Mouse (Mus musculus) right cerebral cortex, postnatal 25 days (tissue): ENCODE results near the gene Trpt1.
"Not testable (repeated sequence)": the region's sequence is repeated elsewhere in the genome, so short reads cannot be mapped to it uniquely, and the experiment has no call there.

Source experiments
- DNase-seq: peaks from one replicate; pipeline ENCODE4 v3.0.0; 2022

The Trpt1 gene

DNA sequence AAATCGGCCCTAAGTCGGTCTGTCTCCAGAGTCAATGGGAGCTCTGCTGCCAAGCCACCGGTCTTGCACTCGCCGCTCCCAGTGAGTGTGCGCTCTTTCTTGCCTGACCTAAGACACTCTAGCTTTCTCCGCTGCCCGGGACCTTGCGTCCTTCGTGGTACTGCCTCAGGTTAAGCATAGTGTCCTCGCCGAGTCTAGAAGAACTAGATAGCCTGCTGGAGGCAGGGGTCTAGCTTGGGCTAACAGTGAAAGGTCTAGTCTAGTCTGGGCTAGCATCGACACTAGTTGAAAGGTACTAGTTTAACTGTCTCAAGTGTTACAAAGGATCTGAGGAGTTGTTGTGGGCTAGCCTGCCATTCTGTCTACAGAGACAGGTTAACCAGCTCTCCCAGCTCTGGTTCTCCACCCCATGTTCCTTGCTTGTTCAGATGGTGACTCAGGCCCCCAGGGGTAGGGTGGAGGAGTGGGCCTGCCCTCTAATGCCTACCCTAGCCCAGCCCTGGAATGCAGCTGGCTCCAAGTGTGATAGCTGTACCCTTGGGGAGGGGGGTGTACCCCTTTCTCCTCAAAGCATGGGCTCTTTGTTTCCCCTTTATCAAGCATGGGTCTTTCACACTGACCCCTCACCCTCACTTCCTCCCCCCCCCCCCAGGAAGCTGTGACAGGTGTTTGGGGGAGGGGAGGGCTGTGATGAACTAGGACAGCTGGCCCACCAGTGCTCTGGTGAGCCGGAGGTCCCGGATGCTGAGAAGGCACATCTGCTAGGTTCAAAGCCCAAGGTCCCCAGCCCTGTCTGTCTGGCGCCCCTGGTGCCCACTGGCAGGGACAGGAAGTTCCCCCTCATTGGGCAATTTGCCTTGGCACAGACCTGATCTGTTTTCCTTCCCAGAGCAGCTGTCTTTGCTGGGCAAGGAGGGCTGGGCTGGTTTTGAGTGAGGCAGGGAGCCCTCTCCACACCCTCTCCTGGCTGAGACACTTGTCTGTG lies 20.1 kb upstream of the Trpt1 start, which contains the start of gene Plcb3:
TSS of gene Plcb3 (minus strand) at position 934 of the 985 bp plus-strand sequence.
- peak; percentile 52 for DNase-seq

DNA sequence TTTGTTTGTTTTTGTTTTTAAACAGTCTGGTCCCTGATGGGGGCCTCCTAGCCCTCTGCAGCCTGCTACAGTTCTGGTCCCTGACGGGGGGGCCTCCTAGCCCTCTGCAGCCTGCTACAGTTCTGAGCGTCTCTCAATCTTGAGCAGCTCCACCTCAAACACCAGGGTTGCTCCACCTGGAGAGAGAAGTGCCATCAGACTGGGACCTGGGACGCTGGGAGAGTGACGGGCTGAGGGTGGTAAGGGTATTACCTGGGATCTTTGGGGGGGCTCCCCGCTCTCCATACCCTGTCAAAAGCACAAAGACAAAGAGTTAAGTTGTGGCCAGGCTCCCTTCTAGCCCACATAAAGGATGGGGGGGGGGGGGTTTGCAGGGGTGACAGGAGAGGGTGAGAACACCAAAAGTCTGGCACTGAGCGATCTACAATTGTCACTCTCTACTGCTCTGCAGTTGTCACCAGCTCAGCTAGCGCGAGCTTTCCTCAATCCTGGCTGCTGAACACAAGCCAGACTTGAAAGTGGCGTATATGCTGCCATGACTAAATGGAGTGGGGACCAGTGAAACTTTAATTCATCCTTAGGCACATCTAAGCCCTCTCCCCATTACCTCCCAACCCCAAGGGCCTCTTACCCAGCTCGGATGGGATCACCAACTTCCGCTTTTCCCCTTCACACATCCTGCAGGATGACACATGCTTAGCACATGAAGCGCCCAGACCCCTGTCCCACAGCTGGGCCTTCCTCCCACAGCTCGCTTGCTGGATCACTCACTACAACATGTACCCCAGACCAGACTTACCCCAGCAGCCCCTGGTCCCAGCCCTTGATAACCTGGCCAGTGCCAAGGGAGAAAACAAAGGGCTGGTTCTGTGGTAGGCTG lies 17.9 kb upstream of the Trpt1 start:
- DNase-seq: no peak

DNA sequence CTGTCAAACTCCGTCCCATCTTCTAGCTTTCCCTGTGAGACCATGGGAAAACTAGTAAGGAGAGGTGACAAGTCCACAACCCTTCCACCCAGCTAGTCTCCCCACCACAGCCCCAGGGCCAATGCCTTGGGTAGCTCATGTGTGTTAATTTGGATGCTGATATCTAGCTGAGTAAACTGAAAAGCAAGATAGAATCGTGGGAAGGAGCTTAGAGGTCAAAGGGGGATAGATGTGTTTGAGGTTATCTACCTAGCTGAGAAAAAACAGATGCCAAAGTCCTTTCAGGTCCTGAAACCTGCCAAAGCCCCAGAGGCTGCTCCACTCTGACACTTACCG lies 17.3 kb upstream of the Trpt1 start:
- DNase-seq: no peak

DNA sequence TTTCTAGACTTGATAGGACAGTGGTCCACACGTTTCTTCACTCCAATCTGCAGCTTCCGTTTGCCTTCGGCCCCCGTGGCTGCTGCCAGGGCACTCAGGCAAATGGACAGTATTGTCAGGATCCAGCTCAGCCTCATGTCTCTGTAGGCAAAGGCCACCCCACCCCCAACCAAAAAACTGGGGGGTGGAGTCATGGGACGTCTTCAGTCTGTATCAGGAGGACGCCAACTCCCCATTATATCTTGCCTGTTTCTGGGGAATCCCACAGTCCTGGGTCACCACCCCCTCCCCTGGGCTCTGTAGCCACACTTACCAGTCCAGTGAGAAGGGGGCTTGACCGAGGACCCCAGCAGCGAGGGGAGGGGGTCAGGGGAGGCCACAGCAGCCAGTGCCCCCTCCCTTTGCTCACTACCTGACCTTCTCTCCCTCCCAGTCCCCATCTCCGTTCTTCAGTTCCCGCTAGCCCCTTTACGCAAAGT lies 16.9 kb upstream of the Trpt1 start:
- no peak for DNase-seq

DNA sequence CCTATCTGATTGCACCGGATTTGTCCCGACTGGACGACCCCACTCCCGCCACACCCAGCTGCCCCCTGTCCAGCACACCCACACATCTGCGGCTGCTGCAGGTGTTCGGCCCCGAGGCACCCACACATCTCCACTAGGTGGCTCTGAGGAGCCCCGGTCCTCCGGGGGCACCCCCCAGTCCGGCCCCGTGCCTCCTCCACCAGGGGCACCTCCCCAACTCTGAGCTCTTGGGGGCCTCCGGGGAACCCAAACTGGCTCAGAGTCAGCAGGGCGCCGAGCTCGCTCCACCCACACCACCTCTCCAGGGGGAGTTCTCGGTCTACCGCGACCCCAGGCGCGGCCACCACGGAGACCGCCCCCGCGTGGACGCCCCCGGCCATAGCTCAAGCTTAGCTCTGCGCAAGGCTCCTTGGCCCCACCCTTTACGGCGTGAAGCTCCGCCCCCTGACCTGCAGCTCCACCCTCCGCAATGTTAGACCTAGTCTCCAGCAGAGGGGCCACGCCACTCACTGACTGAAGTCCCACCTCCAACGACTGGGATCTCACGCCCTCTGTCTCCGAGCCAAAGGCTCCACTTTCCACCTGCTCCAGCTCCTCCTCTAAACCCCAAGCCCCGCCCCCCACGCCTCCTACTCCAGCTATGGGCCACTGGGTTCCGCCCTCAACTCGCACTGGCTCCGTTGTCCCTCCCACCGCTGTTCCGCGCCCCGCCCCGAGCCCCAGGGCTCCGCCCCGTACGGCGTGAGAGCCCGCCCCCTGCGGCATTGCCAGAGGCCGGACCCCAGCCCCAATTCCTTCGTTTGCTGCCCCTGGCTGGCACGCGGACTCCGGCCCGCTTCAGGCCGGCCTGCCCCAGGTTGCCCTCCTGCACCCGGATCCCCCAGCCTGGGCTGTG lies 16.2 kb upstream of the Trpt1 start:
- peak; percentile 99 for DNase-seq

DNA sequence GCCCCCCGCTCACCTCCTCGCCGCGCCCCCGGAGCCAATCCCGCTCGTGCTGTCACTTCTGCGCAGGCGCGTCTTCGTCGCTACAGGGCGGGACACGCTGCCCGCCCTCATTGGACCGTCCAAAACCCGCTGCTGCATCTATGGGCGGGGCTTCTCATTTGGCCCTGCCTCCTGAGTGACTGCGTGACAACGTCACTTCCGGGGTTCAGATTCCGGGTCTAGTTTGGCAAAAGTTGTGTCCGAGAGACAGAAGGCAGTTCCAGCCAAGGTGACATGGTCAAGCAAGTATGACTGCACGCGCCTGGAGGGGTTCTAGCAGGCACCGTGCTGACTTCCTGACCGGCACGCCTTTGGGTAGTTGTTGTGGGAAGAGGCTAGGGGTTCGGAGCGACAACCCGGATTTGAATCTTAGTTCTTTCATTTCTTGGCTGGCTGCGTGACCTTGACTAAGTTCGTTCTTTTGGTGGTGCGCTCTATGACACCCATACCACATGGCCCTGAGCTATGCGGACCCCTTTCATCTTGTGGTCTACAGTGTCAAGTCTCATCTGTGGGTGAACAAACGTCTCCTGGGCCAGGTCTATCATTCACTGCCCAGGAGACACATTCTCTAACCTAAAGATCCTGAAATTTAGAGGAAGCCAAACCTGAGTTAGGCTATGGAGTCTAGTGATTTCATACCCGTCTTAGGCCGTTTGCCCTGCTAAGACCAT lies 15.4 kb upstream of the Trpt1 start, which contains the start of gene Fkbp2:
TSS of gene Fkbp2 (minus strand) at position 121 of the 713 bp plus-strand sequence.
- DNase-seq: peak; percentile 99

DNA sequence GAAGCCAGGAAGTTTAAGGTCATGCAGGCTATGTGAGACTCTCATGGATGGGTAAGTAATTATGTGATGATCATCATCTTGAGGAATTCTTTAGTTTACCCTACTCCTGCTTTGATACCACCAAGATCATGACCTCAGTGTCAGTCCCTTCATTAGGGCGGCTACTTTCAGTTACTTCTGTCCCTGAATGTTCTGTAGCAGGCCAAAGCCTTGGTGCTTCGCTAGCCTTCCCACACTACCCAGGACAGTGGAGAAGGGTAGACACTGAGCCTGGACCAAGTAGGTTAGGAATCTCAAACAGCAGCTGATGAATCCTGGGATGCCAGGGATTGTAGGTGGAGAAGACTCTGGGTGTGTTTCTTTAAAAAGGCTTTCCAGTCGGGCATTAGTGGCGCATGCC lies 14.5 kb upstream of the Trpt1 start:
- DNase-seq: no peak

DNA sequence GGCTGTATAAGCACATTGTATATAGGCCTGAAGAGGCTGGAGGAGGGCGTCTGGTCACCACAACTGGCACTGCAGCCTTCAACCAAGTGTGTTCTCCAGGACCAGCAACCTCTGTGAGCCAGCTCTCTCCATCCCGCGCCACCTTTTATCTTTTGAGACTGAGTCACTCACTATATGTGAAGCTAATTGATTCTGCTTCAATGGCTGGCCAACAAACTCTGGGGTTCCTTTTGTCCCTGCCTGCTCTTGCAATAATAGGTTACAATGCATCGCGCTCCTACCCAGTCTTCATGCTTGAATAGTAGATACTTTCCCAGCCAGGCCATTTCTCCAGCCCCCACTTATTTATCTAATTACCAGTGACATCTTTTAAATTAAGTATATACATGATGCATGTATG lies 12.3 kb upstream of the Trpt1 start:
- no peak for DNase-seq

DNA sequence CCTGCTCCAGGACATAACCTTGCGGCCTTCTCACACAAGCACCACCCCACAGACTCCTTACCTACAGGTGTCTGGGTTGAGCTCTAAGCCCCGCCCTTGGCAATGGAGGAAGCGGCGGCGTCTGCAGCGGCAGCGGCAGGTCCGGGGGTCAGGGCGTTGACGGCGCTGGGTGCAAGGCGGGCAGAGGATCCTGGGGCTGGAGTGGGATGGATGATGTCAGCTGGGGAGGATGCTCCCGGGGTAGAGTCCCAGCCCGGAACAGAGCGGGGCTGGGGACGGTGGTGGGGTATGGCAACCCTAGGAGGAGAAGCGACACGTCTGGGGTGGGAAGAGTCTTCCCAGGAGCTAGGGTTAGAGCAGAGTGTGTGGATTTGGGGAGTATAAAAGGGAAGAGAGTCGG lies 10.6 kb upstream of the Trpt1 start:
- no peak for DNase-seq

DNA sequence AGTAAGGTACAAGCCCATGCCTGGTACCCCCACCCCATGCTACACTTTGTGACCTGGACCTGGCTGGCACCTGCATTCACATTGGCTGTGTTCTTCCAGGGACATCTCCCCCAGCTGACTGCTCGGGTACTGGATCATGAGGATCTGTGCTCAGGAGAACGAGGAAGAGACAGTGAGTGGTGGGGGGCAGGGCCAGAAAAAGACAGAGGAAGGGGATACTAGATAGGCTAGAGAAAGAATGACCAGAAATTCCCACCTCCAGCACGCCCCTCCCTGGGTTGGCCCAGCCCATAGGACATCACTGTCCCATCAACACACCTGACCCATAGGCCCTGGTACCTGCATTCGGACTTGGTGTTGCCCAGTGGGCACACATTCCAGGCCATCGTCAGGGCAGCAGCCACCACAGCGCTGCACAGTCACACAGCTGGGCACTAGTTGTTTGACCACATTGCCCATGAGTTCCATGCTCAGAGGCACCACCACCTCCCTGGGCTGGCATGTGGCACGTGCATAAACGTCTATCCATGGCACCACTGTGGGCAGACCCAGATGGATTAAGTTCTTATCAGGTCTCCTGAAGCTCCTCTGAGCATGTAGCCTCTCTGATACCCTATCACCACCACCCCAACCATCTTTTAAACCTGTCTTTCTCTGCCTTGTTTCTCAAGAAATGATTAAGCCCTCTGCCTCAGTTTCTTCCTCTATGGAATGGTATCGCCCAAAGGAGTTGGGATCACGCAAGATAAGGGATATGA lies 9.8 kb upstream of the Trpt1 start:
- DNase-seq: no peak

DNA sequence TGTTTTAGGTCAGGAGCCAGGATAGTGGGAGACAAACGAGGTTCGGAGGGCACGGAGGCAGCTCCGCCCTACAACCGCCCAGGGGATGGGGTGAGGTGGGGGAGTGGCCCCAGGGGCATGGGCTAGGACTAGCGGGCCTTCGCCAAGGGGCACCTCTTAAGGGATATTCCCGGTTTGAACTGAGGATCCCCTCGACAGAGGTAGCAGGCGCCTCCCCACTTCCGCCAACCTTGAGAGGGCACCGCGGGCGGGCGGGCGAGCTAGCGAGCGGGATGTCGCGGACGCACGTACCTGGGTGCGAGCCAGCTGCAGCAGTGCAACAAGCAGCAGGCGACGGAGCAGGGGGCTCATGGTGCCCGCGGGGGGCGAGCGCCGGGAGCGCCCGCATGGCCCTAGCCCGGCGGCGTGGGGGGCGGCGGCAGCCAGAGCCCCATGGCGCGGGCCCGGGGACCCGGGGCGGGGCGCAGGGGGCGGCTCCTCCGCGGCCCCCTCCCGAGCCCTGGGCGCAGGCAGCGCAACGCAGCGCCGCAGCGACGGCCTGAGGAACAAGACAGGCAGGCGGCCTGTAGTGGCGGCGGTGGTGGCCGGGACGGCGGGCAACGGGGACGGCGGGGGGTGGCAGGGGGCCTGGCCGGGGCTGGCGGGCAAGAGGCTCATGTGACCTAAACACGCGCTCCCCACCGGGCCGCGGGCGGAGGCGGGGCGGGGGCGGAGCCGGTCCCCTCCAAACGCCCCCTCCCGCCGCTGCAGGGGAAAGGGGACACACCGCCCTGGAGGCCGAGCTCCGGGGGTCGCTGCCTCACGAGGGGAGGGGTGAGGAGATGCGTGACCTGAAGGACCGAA lies 8.6 kb upstream of the Trpt1 start, which contains the start of gene Vegfb:
TSS of gene Vegfb (minus strand) at position 591 of the 843 bp plus-strand sequence.
- peak; percentile 70 for DNase-seq

DNA sequence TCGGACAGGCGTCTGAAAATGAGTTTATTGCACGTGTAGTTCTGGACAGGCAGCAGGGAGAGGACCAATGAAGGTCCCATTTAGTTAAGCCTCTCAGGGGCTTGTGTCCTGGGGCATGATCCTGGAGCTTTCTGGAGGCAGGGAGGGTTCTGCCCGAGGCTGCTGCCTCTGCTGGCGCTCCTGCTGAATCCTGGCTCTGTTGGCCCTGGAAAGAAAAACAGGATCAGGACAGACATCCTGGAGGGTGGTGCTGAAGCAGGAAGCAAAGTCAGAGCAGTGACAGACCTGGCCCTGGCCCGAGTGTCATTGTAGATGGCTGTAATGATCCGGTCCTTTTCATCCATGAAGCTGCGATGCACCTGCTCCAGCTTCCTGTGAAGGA lies 8.0 kb upstream of the Trpt1 start:
- no peak for DNase-seq

DNA sequence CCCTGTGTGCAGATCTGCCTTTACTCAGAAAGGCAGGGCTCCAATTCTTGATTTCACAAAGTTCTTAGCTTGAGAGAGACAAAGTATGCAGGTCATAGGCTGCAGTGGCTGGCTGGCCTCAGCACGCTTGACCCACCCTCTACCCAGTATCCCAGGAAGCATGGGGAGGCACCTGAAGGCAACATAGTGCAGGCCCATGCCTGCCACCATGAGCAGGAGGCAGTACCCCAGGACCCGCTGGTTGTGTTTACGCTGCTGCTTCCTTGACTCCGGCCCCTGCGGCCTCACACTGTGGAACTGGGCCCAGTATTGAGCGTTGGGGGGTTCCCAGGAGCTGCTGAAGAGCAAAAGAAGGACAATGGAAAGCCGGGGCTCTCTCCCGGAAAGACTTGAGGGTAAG lies 6.7 kb upstream of the Trpt1 start:
- no peak for DNase-seq

DNA sequence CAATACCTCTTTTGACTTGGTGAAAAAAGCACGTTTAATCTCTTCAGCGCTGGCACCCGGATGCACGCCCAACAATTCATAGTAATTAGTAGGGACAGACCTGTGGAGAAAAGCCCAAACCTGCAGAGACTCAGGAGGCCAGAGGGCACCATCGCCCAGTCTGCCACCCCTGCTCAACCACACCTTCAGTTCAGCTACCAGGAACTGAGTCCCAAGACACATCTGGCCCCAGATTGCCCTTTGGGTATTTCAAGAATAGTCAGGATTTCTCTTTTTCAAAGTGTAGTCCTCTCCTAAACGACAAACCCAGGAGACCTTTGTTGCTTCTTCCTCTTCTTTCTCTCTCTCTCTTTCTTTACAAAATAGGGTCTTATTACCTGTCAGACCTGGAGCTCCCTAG lies 5.2 kb upstream of the Trpt1 start:
- DNase-seq: no peak

DNA sequence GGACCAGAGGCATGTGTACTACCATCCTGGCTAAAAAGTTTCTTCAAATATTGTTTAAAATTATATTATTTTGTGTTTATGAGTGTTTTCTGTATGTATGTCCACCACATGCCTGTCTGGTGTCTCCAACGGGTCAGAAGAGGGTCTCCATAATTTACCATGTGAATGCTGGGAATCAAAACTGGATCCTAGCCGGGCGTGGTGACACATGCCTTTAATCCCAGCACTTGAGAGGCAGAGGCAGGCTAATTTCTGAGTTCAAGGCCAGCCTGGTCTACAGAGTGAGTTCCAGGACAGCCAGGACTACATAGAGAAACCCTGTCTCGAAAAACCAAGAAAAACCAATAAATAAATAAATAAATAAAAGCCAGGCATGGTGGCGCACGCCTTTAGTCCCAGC lies 4.8 kb upstream of the Trpt1 start:
- not testable (repeated sequence) for DNase-seq

DNA sequence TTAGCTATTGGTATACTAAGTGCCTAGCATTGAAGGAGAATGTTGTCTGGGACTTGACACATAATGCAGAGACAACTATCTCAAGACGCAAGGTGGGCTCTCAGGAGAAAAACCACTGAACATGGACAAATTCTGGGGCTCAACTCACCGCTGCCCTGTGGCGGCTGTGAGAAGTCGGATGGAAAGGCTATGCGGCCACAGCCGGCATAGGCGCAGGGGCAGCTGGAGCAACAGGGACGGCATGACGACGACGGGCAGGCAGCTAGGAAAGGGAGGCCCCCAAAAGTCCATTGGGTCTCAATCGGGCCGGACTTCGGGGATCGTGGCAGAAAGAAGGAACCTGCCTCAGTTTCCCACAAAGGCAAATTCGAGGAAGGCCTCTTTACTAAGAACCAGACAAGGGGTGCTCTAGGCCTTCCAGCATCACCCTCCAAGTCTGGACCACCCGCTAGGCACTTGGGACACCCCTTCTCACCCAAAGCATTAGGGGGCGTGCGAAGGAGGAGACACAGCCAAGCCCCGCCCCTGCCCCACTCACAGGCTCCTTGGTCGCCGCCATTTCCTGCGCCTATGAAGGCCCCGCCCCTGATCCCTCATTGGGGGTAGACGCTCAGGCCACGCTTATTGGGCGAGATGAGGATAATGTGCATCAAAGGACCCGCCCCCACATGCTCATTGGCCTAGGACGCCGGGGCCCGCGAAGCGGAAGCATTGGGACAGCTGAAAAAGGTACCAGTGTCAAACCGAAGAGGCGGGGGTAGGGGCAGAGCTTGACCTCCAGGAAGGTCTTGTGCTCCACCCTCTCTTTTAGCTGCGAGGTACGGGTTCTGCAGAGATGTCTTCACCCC lies 3.7 kb upstream of the Trpt1 start, which contains the start of gene Dnajc4:
TSS of gene Dnajc4 (minus strand) at position 562 of the 848 bp plus-strand sequence.
- DNase-seq: peak; percentile 93

DNA sequence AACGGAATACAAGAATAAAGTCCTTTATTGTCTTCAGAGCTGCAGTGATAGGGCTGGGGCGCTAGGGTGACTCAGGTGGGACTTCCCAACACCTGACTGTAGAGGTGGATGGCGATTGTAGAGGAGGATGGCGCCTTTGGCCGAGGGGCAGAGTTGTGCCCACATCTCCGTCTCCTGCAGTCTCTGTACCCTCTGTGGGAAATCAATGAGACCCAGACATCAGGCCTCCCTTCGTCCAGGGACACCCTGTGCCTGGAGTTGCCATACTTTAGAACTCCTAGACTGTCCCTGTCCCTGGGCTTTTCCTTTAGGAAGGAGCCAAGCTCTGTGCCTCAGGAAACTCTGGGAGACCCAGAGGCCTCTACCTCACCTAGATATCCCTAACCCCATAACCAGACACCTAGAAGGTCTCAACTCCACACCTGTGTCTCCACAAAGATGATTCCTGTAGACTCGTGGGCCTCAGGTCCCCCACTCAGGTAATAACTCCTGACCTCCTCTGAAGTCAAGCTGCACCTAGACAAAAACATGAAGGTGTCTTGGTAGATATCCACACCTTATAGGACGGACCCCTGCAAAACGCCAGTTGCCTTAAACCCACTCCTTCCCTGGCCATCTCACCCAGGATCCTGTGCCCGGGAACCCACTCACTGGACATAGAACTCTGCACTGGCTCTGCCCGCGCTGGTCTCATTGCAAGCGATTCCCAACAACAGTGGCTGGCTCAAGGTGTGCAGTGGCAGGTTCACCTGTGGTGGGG lies 2.7 kb upstream of the Trpt1 start:
- no peak for DNase-seq

DNA sequence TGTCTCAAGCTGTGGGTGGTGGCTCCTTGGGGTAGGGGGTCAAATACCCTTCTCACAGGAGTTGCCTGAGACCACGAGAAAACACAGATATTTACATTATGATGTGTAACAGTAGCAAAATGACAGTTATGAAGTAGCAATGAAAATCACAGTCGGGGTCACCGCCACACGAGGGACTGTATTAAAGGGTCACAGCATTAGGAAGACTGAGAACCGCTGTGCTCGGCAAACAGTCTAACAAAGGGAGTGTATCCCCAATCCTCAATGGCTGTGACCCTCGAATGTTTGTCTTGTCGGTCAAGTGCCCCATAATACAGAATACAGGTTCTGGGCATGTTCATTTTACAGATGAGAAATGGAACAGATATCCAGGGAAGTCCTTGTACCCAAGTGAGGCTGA lies 1.9 kb upstream of the Trpt1 start:
- DNase-seq: no peak
